Mouse (Mus musculus): ENCODE measurements at regions not wholly inside any gene's neighbourhood (a gene's known extent, or its start where the extent isn't known, plus 50 kb on each side); places are given as distances from the start of the nearest gene placed in this dataset.

DNA sequence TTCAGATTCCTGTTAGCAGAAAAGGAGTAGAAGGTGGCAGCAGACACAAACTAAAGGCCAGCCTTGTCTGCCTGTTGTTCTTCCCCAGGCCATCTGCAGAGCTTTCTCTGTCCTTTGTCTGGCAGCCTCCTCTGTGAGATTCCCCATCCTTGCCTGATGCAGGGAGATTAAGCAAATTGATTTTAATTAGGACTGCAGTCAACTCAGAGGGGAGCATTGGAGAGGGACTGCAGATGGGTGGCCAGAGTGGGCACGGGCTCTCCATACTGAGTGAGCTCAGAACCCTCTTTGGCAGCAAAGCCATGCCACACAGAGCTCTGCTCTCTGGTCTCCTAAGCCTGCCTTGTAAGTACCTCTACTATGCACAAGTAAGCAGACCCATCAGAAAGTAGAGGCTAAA, 158.5 kb downstream of the Maf start:
- no peak for DNase-seq (ENCODE audit: low spot score)

- DNase-seq (ENCODE audit: low spot score), result no peak
Observed at GRCm38 (mm10) chr8:115544067-115544466, 163.5 kb downstream of the Maf start.

GRCm38 (mm10) chr8:115542935-115543334, 164.7 kb downstream of the Maf start:
- no peak for DNase-seq (ENCODE audit: low spot score)

DNA sequence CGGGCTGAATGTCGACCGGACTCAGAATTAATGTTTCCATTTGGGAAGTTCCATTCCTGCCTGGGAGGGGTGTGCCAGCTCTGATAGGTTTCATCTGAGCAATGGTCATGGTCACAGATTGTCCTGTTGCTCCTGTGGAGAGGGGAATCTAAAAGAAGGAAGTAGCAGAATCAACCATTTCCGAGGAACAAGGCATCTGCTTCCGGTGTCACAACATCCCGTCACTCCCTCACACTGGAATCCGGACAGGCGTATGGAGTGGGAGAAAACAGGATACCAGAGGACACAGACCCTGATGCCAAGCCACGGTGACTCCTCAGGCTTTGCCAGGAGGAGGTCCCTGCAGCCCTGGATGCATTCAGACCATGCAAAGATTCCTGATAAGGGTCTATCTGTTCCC, 168.0 kb downstream of the Maf start:
- no peak for DNase-seq (ENCODE audit: low spot score)

DNA sequence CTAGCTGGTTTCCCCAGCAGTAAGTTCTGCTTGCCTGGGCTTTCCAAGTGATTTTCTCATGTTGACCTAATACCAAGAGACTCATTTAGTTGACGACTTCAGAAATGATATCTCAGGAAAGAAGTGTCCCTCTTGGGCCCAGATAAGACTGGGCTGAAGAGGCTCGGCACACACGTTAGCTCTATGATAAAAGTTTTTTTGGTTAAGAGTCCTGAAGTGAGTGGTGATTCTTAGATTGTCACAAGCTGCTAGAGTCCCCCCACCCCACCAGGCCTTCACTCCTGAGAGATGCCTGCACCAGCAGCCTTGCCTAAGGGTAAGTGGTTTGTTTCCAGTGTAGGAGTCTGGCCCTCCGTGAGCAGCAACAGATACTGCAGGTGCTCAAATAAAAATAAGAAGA, 169.4 kb downstream of the Maf start:
- DNase-seq (ENCODE audit: low spot score), result no peak

DNA sequence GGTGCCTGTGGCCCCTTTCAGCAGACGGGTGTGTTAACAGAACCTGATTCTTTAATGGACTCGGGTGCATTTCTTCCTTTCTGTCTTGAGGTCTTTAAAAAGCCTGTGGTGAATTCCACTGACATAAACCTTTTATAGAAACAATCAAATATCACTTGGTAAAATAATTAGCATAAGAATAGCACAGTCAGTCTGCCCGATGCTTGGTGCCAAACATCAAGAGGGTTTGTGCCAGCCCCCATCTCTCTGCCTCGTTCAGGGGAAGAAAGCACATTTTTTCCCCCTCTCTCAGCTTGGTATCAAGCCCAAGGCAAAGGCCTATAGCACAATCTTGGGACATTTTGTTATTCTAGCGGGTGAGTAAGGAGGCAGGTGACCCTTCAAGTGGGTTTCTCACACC, 169.8 kb downstream of the Maf start:
- no peak for DNase-seq (ENCODE audit: low spot score)

DNA sequence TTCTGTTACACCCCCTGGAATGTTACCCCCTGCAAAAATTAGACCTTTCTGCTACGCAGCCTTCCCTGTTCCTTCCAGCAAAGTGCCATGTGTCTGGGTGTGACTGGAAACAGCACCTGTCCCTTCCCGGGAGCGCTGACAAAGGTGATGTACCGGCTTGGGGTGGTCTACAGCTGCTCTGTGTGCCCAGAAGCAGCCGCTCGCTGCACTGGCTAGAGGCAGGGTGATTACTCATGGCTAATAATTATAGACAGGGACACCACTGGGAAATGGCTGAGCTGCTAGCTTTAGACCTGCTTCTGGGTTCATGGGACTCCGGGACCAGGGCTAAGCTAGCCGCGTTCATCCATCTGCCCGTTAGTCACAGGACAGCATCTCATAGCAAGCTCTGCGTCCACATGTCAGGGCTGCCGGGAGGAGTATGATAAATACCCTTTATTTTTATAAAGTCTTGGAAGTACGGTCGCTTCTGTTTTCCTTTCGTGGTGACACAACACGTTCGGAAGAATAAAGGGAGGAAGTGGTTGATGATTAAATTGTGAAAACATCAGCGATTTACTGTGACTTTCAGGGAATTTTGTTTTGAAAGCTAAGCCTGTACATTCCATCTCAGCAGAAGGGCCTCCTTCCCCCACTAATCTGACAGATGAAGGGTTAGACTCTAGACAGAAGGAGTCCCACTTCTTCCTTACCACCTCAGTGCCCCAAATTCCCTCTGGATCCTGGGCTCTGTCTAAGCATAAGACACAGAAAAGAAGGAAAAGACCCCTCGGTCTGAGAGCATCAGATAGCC, 170.8 kb downstream of the Maf start:
- no peak for DNase-seq (ENCODE audit: low spot score)

DNA sequence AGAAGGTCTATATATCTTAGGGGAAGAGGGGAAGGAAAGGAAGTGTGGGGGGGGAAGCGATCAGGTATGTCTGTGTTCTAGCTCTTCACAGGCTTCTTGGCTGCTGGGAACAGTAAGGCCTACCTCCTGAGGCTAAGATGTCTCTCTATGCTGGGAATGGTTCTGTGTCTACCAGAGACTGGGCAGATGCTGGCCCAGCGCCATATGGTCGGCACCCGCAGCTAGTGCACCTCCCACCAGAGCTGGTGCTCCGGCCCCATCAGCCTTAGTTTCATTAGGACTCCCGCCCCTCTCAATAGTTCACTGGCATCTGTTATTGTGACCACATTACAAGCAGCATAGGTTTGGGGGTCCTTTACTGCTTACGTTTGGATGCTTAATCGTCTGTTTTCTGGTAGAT, 171.6 kb downstream of the Maf start:
- DNase-seq (ENCODE audit: low spot score), result no peak

- no peak for DNase-seq (ENCODE audit: low spot score)
Observed at GRCm38 (mm10) chr8:115534030-115534429, 173.6 kb downstream of the Maf start.

DNA sequence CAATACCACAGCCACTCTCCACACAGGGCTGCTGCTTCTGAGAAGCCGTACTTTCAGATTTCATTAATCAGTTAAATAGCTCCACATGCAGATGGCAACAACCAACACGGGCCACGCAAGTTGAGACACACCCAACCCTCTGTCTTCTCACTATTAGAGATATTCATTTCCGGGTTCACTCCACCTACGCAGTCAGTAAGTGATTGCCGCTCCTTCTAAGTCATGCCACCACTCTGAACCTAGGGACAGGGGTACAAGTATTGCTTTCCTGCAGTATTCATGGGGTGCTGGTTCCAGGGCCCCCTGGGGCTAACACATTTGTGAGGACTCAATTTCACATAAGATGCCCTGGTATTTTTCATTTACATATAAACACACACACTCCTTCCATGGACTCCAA, 176.3 kb downstream of the Maf start:
- DNase-seq (ENCODE audit: low spot score), result no peak

- peak; percentile 12 for DNase-seq (ENCODE audit: low spot score)
Observed at GRCm38 (mm10) chr8:115529568-115530342, 177.8 kb downstream of the Maf start.

- no peak for DNase-seq (ENCODE audit: low spot score)
Observed at GRCm38 (mm10) chr8:115528879-115529278, 178.7 kb downstream of the Maf start.

DNA sequence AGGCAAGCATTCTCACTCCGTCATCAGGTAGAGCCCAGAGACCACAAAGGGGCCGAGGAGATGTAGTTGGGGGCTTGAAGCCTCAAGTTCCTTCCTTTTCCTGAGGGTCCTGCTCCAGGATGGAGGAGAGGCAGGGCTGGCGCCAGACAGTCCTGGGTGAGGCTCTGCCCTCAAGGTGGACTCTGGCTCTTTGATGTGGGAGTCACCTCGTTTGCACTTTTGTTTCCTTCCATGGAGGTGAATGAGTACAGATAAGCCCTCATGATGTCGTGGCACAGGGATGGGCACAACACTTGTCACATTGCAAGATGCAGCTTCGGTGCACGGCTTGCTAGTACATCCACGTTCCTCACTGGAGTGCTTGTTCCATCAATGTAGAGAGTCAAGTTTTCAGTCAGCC, 182.4 kb downstream of the Maf start:
- DNase-seq (ENCODE audit: low spot score), result no peak

DNA sequence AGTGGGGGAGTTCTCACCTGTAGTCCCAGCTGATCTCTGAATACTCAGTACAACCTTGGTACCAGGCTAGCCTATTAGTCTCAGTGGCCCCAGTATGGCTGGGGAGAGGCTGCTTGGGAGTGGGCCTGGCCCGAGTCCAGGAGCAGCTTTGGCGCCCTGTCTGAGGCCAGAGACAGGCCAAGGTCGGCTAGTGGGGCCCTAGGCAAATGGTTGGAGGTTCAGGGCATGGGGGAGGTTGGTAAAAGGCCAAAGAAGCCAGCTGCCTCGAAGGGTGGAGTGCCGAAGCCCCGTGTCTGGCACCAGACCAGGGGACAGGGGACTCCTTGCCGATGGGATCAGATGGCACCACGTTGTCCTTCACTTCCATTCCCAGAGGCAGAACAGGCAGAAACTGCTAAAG, 182.9 kb downstream of the Maf start:
- peak; percentile 19 for DNase-seq (ENCODE audit: low spot score)

- no peak for DNase-seq (ENCODE audit: low spot score)
Observed at GRCm38 (mm10) chr8:115522527-115522926, 185.1 kb downstream of the Maf start.

DNA sequence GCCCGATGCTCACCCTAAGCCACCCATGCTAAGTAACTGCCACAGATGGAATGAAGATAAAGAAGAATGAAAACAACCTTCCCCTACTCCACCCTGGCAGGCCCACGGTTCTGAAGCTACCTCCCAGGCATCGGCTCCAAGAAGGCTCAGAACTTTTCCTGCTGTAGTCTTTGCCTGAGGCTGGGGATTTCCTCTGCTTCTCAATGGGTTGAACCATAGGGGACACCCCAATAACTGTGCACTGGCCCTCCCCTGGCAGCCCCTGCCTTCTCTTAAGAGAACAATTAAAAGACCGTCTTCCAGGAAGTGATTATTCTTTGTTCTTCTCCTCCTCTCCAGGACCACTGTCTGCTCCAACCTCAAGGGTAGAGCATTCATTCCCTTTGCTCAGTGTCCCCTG, 191.9 kb downstream of the Maf start:
- no peak for DNase-seq (ENCODE audit: low spot score)

- no peak for DNase-seq (ENCODE audit: low spot score)
Observed at GRCm38 (mm10) chr8:115514485-115514884, 193.1 kb downstream of the Maf start.

DNA sequence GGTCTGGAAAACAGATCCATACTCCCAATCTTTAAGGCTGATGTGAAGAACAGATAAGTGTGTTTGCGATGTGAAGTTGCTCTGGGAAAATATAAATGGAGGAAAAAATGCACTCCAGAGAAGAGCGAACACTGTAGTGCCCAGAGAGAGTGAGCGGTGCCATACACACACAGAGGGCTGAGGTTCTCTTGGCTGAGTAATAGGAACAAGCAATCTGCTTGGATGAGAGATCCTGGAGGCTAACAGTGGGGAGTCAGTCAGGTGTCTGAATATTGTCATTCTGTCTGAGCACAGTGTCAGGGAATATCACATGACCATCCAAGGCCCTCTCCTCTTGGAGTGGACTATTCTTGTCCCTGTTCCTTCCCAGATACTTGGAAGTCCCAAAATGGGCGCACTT, 200.4 kb downstream of the Maf start:
- DNase-seq (ENCODE audit: low spot score), result no peak

DNA sequence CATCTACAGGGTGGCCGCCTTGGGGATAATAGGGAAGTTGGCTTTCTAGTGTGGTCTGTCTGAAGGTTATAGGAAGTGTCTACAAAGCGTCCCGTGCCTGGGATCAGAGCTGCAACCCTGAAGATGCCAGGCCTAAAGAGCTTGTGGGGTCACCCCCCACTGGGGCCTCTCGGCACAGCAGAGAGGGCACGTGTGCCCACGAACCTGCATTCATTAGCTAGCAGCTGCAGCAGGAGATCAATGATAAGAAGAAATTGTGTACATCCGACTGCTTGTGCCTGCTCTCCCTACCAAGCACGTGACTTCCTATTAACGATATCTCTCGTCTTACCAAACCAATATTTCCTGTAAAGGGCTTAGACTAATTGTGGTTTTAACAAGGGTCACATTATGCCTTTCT, 200.9 kb downstream of the Maf start:
- no peak for DNase-seq (ENCODE audit: low spot score)

GRCm38 (mm10) chr8:115496016-115496415, 211.6 kb downstream of the Maf start:
- DNase-seq (ENCODE audit: low spot score), result no peak

GRCm38 (mm10) chr8:115494353-115494752, 213.2 kb downstream of the Maf start:
- DNase-seq (ENCODE audit: low spot score), result no peak

GRCm38 (mm10) chr8:115486904-115487303, 220.7 kb downstream of the Maf start:
- DNase-seq (ENCODE audit: low spot score), result no peak

GRCm38 (mm10) chr8:115481136-115481535, 226.5 kb downstream of the Maf start:
- DNase-seq (ENCODE audit: low spot score), result no peak
